Mouse (Mus musculus) limb, embryonic 14.5 days (tissue): ENCODE measurements around the gene Prpf38b. TPM values are rescaled to one million over a fixed set of nuclear protein-coding genes. Genes with fewer than 3 reads are reported as not detected.

Source experiments
- ATAC-seq: fragments of 200-750 bp; cut with Nextera tagmentation; 2 replicates; pipeline ENCODE4 v1.8.0; 2017; ENCODE audit warnings: low read depth, moderate number of reproducible peaks, moderate TSS enrichment; ENCODE audit not compliant: low FRiP score
- DNase-seq: peaks from one replicate; pipeline ENCODE4 v3.0.0-alpha.2; 2015; ENCODE audit warnings: low spot score
- H3K27ac ChIP-seq: fragments of 300-500 bp; sonication (generic); replicated peaks from 2 replicates; pipeline ENCODE4 v1.5.1; 2014; ENCODE audit warnings: low read depth, mild to moderate bottlenecking, low read length, moderate library complexity, mixed read lengths
- H3K27me3 ChIP-seq: fragments of 300-500 bp; sonication (generic); 2 replicates; pipeline ENCODE4 v1.6.1; 2014; ENCODE audit warnings: low read length, mixed read lengths; ENCODE audit not compliant: control insufficient read depth, insufficient read depth
- H3K36me3 ChIP-seq: fragments of 300-500 bp; sonication (generic); 2 replicates; pipeline ENCODE4 v1.6.1; 2014; ENCODE audit warnings: mild to moderate bottlenecking, low read length, moderate library complexity, mixed read lengths; ENCODE audit not compliant: control insufficient read depth, insufficient read depth
- H3K4me1 ChIP-seq: fragments of 300-500 bp; sonication (generic); 2 replicates; pipeline ENCODE4 v1.6.1; 2014; ENCODE audit warnings: antibody characterized with exemption, low read length, mixed read lengths; ENCODE audit not compliant: control insufficient read depth, insufficient read depth
- H3K4me2 ChIP-seq: fragments of 300-500 bp; sonication (generic); replicated peaks from 2 replicates; pipeline ENCODE4 v1.6.1; 2014; ENCODE audit warnings: low read depth, mild to moderate bottlenecking, low read length, moderate library complexity; ENCODE audit not compliant: severe bottlenecking
- H3K4me3 ChIP-seq: fragments of 300-500 bp; sonication (generic); replicated peaks from 2 replicates; pipeline ENCODE4 v1.5.1; 2014; ENCODE audit warnings: low read length
- H3K9ac ChIP-seq: fragments of 300-500 bp; sonication (generic); 2 replicates; pipeline ENCODE4 v1.6.1; 2014; ENCODE audit warnings: mild to moderate bottlenecking, low read depth, low read length, moderate library complexity; ENCODE audit not compliant: severe bottlenecking
- H3K9me3 ChIP-seq: fragments of 300-500 bp; sonication (generic); 2 replicates; pipeline ENCODE4 v1.6.1; 2016; ENCODE audit warnings: low read length; ENCODE audit not compliant: control insufficient read depth
- POLR2A ChIP-seq: fragments of 200-500 bp; IDR thresholded peaks from 2 replicates; pipeline ENCODE4 v1.8.0; 2012; ENCODE audit warnings: inconsistent platforms, mild to moderate bottlenecking, moderate library complexity, borderline replicate concordance; ENCODE audit not compliant: insufficient read depth, insufficient read length; ENCODE audit errors: extremely low read depth
- WGBS: fragments of 180-500 bp; shearing (Covaris S2); extraction: QIAGEN DNeasy Blood & Tissue Kit; methylation state at CpG from one replicate; pipeline ENCODE4 v1.1.7; 2014; 5-methylcytosine and 5-hydroxymethylcytosine counted together
- polyA plus RNA-seq, 2 experiments: library from polyadenylated mRNA; depleted of rRNA in 1 of 2; stranded (reverse) in 1 of 2; unstranded in 1 of 2; fragments of >200 nt; fragmentation: Nextera tagmentation in 1 of 2; extraction: Ambion mirVana in 1 of 2; gene quantifications; 2 replicates each; pipeline versions ENCODE4 v1.2.1 to v1.2.3; 2012 to 2014

Prpf38b gene
- polyA plus RNA-seq, 2 experiments = 58.9 to 110 TPM

- no peaks in the 10 kb centered on the region for H3K9me3 ChIP-seq
- no peak for TF ChIP-seq POLR2A
- H3K27ac ChIP-seq = no peak overlapping the region
- H3K27me3 ChIP-seq = no peaks in the 10 kb centered on the region
- ATAC-seq = no peak
- H3K4me1 ChIP-seq = no peaks in the 10 kb centered on the region
- H3K9ac ChIP-seq = no peak overlapping the region
- no peak for DNase-seq
- H3K4me2 ChIP-seq = no peak overlapping the region
- H3K4me3 ChIP-seq = no peak overlapping the region
- WGBS = 79% methylated on average over 1 of the region's 1 CpGs
- H3K36me3 ChIP-seq = no peaks in the 10 kb centered on the region
Observed at GRCm38 (mm10) chr3:108915999-108916398, 4.5 kb upstream of the Prpf38b start.

DNA sequence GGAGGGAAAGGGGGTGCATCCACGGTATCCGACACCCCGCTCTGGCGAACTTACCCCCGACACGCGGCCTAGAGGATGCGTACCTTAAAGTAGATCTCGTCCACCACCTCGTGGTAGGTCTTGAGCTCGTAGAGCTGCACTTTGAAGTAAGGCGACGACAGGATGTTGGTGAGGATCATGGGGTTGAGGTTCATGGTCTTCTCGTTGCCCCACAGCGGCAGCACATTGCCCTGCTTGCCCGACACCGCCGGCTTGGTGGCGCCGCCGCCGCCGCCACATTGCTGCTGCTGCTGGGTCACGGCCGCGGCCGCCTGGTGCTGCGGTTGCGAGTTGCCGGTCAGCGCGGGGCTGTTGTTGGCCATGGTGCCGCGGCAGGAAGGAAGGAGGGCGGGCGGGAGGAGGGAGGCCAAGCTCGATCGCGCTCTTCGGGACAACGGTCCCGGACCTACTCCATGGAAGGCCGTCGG, 413 bp downstream of the Prpf38b start:
- WGBS = 4% methylated on average over 41 of the region's 44 CpGs
- peak overlapping the region; percentile 71 for H3K4me2 ChIP-seq
- H3K9ac ChIP-seq = peak overlapping the region; percentile 87
- DNase-seq (peak; percentile 72), ATAC-seq (peak; percentile 86)
- no peak for TF ChIP-seq POLR2A
- H3K4me1 ChIP-seq = peaks cover 5% of the 10 kb centered on the region; the same call in 1 of the 2 replicates
- peak overlapping the region; percentile 98 for H3K27ac ChIP-seq
- H3K9me3 ChIP-seq = no peaks in the 10 kb centered on the region
- H3K27me3 ChIP-seq = no peaks in the 10 kb centered on the region
- peaks cover 23% of the 10 kb centered on the region for H3K36me3 ChIP-seq
- H3K4me3 ChIP-seq = peak overlapping the region; percentile 93

DNA sequence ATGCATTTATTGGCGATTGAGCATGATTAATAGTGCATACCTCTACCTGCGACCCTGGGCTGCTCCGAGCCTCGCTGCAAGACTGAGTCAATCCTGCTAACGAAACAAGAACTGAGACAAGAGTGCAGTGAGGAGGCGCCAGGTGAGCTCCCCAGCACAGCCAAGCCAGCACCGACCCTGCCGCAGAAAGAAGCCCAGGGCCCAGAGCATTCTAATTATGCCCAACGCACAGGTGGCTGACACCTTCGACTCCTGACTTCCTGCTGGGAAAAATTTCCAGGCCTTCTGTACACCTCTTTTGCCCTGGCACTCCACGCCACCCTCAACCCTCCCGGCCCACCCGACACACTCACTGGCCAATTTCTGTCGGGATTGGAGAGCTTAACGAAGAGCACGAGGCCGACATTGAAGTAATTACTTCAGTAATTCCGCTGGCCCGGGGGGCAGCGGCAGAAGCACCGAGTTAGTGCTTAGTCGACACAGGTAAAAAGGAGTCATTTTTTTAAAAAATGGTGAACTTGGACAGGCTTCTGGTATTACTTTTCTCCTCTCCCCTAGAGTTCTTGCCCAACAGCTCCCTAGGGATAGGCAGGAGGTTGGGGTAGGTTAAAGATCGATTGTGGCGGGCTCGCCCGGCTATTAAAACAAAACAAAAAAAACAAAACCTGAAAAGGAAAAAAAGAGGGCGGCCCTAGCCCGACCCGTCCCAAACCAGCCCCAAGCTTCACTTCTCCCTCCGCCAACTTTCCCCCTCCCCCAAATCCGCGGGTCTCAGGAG, 1.0 kb downstream of the Prpf38b start:
- no peak for ATAC-seq
- no peak for DNase-seq

DNA sequence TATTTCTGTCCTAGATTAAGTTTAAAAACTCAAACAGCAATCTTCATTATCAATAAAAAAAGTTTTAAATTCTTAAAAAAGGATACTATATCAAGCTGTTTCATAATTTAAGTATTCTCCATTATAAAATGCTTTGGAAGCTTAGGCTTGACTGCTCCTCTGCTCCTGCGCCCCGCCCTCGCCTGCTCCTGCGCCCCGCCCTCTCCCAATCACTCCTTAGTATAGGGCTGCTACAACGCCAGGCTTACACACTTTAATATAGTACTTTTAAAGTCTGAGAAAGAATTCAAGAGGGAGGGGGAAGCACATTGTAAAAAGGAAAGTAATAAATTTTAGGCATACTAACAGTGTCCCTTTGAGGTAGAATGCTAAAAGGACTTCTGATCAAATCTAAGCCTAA, 8.6 kb downstream of the Prpf38b start:
- no peak for TF ChIP-seq POLR2A
- H3K27me3 ChIP-seq = no peaks in the 10 kb centered on the region
- peaks cover 68% of the 10 kb centered on the region for H3K36me3 ChIP-seq
- H3K27ac ChIP-seq = no peak overlapping the region
- no peak overlapping the region for H3K4me2 ChIP-seq
- no peak overlapping the region for H3K4me3 ChIP-seq
- DNase-seq (no peak), ATAC-seq (no peak)
- no peak overlapping the region for H3K9ac ChIP-seq
- 79% methylated on average over 6 of the region's 6 CpGs for WGBS
- no peaks in the 10 kb centered on the region for H3K9me3 ChIP-seq
- no peaks in the 10 kb centered on the region for H3K4me1 ChIP-seq

More for the DNA sequence above, 1.0 kb downstream of the Prpf38b start:
- peak overlapping the region; percentile 93 for H3K4me3 ChIP-seq
- H3K4me1 ChIP-seq = peaks cover 5% of the 10 kb centered on the region; the same call in 1 of the 2 replicates
- 0% methylated on average over 32 of the region's 32 CpGs for WGBS
- H3K27ac ChIP-seq = peak overlapping the region; percentile 98
- no peaks in the 10 kb centered on the region for H3K27me3 ChIP-seq
- H3K4me2 ChIP-seq = peak overlapping the region; percentile 71
- H3K36me3 ChIP-seq = peaks cover 28% of the 10 kb centered on the region
- H3K9ac ChIP-seq = peak overlapping the region; percentile 87
- H3K9me3 ChIP-seq = no peaks in the 10 kb centered on the region
- TF ChIP-seq POLR2A = no peak

DNA sequence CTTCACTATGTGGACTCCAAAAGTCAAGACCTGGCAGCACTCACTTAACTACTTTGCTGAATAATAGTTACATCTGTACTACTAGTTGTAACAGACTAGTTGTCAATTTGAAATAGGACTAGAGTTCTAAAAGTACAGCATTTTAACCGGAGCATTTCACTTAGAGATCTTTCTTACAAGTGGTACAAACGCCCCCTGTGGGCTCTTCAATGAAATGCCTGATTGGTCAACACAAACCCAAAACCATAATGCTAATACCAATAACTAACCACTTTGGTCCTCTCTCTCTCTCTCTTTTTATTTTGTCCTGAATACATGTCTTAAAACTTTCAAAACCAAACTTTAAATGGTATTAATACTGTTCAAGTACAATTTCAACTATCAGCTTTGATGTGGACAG, 9.5 kb downstream of the Prpf38b start:
- no peaks in the 10 kb centered on the region for H3K4me1 ChIP-seq
- H3K4me2 ChIP-seq = no peak overlapping the region
- H3K36me3 ChIP-seq = peaks cover 59% of the 10 kb centered on the region
- no peak for TF ChIP-seq POLR2A
- DNase-seq (no peak), ATAC-seq (no peak)
- H3K27ac ChIP-seq = no peak overlapping the region
- 56% methylated on average over 2 of the region's 2 CpGs for WGBS
- no peaks in the 10 kb centered on the region for H3K27me3 ChIP-seq
- no peaks in the 10 kb centered on the region for H3K9me3 ChIP-seq
- H3K9ac ChIP-seq = no peak overlapping the region
- no peak overlapping the region for H3K4me3 ChIP-seq

DNA sequence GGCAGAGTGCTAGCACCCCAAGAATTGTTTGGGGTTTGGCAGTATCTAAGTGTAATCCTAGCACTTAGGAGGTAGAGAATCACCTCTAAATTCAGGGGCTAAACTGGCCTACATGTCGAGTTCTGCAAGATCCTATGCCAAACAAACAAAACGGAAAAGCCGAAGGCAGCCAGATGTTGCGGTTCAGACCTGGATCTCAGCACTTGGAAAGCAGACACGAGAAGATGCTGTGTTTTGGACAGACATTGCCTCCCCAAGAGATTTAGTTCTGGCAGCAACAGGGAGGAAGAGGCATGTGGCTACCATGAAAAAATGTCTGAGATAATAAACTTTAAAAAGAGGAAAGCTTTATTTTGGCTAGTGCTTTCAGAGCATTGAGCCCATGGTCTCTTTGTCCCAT, 10.8 kb downstream of the Prpf38b start:
- DNase-seq (no peak), ATAC-seq (no peak)
- Histone ChIP-seq H3K9ac (no peak overlapping the region), H3K9me3 (no peaks in the 10 kb centered on the region), H3K27ac (no peak overlapping the region), H3K27me3 (no peaks in the 10 kb centered on the region), H3K4me3 (no peak overlapping the region), H3K4me2 (no peak overlapping the region), H3K36me3 (peaks cover 48% of the 10 kb centered on the region), H3K4me1 (no peaks in the 10 kb centered on the region)
- no peak for TF ChIP-seq POLR2A
- WGBS = 79% methylated on average over 5 of the region's 5 CpGs
